Mouse (Mus musculus): ENCODE measurements around the gene Nudt19.
"Not testable (repeated sequence)": the region's sequence is repeated elsewhere in the genome, so short reads cannot be mapped to it uniquely, and the experiment has no call there.

Gene Nudt19

DNA sequence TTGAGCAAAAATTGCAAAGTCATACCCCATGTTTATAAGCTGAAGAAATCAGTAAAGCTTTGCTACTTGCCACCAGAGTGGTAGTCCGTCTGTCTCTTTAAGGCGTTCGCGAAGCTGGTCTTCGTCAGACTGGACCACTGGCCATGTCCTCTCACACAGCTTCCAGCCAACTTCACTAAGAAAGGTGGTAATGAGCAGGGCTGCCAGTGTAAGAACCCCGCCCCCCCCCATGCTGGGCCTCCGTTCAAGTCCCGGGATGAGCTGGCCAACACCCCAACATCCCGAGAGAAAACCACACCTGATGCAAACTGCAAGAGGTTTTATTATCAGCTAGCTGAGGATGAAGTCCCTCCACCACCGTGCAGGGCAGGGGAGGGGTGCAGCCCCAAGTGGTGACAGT, 8.8 kb upstream of the Nudt19 start:
- in situ Hi-C loops (cut with MboI), result not testable (repeated sequence)

- in situ Hi-C loops (cut with MboI), result no loop called here
Observed at GRCm38 (mm10) chr7:35564067-35564865, 8.2 kb upstream of the Nudt19 start.

- in situ Hi-C loops (cut with MboI), result no loop called here
Observed at GRCm38 (mm10) chr7:35563071-35563470, 7.0 kb upstream of the Nudt19 start.

- in situ Hi-C loops (cut with MboI), result no loop called here
Observed at GRCm38 (mm10) chr7:35559838-35560237, 3.7 kb upstream of the Nudt19 start.

GRCm38 (mm10) chr7:35558681-35559080, 2.6 kb upstream of the Nudt19 start:
- in situ Hi-C loops (cut with MboI), result no loop called here

DNA sequence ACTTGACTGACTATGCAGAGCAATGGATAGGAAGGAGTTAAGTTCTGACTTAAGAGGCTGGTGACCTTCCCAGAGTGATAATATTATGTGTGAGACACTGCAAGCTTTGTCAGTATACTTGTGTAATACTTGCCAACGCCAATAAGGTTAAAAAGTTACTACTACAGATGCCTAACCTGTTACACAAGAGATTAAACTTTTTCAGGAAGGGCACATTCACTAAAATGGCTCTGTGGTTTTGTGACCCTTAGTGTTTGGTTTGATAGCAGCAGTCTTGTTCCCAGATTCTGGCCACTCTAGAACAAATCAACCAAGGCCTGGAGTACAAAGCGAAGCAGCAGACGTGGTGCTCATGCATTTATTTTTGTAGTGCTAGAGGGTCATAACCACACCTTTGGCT, 1.5 kb upstream of the Nudt19 start:
- in situ Hi-C loops (cut with MboI), result no loop called here

GRCm38 (mm10) chr7:35556905-35557304, 801 bp upstream of the Nudt19 start:
- in situ Hi-C loops (cut with MboI), result no loop called here

DNA sequence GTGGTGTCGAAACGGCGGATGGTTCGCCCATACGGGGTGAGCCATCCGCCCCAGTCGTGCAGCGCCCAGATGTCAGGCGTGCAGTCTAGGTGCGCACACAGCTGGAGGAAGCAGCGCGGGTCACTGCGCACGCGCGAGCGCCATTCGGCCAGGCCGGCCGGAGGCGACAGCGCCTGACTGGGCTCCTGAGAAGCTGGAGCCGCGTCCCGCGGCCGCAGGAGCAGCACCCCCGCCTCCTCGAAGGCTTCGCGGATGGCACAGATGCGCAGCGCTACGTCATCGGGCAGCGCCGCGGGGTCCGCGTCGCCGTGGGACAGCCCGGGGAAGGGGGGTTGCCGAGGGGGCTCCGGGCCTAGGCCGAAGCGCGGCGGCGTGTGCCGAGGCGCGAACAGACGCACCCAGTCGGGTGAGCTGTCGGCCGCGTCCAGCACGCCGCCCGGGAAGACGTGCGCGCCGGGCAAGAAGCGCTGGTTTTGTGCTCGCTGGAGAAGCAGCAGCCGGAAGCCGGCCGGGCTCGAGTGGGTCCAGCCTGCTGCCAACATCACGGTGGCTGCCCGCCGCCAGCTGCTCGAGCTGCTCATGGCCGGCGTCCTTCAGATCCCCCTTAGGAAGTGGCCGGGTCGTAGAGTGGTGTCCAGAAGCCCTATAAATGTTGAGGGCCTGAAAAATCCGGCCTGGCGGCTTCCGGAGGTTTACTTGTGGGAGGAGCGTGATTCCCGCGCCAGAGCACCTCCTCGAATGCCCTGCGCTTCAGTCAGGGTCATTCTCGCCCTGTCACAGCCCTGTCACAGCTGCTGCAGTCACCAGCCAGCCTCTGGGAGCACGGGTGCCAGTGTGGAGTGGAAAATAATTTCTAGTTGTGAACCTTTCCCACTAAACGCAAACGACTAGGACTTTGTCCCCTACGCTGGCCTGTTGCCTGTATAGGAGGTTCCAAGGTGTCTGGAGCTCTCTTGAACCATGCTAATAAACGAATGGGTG, 590 bp downstream of the Nudt19 start:
- in situ Hi-C loops (cut with MboI), result no loop called here

- in situ Hi-C loops (cut with MboI), result no loop called here
Observed at GRCm38 (mm10) chr7:35554605-35555175, 1.4 kb downstream of the Nudt19 start.

DNA sequence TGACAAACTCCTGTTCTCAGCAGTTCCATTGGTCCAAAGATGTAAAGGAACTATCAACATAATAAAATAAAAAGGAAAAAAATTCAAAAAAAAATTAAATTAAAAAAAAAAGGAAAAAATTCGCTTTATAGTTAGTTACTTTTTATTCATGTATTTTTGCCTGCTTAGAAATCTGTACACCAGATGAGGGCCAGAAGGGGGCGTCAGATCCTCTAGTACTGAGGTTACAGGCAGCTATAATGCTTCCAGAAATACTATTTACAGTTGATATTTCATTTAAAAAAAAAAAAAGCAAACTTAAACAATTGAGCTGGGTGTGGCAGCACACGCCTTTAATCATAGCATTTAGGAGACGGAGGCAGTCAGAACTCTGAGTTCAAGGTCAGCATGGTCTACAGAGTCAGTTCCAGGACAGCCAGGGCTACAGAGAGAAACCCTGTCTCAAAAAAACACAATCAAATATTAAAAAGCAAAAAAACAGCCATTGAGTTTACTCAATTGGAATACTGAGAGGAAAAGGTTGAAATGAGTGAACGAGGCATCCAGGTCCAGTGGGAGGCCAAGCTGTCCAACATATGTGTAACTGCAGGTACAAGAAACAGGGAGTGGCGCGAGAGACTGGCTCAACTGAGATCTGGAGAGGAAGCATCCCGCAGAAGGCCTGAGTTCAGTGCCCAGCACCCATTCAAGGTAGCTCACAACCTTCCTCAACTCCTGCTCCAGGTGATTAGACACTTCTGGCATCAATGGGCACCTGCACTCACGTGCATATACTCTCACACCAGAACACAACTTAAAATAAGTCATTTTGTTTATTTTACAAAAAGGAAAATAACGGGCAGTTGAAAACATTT, 2.1 kb downstream of the Nudt19 start:
- in situ Hi-C loops (cut with MboI), result no loop called here

- in situ Hi-C loops (cut with MboI), result no loop called here
Observed at GRCm38 (mm10) chr7:35545881-35546280, 10.2 kb downstream of the Nudt19 start.

DNA sequence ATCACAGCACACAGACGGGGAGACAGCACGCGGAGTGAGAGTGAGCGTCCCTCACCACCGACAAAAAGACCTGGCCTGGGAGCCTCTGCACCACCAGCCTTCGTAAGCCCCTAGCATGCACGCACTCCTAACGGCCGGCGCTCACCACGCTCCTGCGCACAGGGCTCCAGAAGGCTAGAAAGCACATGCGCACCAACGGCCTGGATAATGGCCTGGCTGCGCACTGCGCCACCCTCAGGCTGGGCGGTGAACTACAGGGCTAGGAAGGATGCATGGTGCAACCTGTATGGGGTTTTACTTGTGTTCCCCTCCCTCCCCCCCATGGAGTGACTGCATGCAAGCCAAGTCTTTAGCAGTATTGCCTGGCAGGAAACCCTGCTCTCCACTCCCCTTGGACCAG, 18.5 kb downstream of the Nudt19 start, which contains the start of gene Tdrd12:
Gene Tdrd12 (minus strand): TSS at position 184 of the 400 bp plus-strand sequence.
- in situ Hi-C loops (cut with MboI), result no loop called here

DNA sequence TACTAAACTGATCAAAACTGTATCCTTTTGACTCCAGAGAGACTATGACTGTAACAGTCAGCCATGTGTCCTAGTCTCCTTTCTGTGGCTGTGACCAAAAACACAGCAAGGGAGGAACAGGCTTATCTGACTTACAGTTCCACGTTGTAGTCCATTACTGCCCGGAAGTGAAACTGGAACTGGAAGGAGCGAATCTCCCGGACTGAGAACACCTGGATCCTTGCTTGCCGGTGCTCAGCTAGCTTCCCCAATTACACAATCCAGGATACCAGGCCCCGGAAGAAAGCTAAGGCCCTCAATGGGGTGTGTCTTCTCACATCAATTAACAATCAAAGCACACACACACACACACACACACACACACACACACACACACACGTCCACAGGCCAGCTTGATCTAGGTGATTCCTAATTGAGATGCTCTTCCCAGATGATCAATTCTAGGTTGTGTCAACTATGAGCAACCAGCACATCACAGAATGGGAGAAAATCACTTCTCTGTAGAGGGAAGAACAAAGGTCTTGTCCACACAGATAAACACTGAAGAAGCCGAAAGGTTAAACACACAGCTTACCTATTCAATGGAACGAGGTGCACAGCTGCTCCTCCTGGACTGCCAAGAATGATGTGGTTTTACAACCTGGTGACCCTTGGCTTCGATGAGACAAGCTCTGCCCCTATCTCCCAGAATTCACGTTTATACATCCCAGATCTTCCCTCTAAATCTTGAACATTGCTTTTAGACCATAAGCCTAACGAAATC, 20.2 kb downstream of the Nudt19 start:
- in situ Hi-C loops (cut with MboI), result no loop called here

DNA sequence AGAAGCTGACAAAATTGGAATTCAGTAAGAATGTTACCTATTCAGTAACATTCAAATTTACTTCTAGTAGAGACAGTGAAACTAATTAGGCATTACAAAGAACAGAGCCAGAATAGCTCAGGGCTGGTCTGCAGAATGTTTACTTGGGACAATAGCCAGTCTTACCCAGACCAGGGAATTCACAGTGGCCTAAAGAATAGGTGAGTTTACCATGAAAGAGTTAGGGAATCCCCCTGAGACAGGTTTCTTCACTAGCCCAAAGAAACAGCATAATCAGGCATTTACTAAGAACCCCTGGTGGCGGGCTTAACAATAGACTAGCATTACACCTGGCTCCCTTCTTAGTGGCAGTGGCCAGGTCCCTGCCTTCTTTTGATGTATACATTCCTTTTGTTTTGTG, 25.6 kb downstream of the Nudt19 start:
- in situ Hi-C loops (cut with MboI), result not testable (repeated sequence)

GRCm38 (mm10) chr7:35530026-35530425, 26.1 kb downstream of the Nudt19 start:
- in situ Hi-C loops (cut with MboI), result no loop called here

- in situ Hi-C loops (cut with MboI), result no loop called here
Observed at GRCm38 (mm10) chr7:35526795-35527194, 29.3 kb downstream of the Nudt19 start.

DNA sequence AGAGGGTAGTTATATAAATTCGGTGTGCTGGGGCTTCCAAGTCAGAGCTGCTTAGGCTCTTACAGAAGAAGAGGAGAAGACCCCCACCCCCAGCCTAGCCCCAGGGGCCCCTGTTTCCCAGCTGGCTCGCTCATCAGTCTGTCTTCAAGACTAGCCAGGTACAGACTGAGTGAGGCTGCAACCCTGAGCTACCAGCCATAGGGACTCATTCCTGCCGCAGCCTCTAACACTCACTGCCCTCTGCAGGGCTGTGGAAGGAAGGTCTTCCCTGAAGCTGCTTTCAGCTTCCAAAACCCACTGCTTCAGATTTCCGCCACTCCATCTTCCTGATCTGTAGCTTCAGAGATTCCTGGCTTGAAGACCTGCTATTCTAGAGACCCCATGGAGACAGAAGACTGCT, 54.1 kb downstream of the Nudt19 start:
- in situ Hi-C loops (cut with MboI), result no loop called here

- in situ Hi-C loops (cut with MboI), result no loop called here
Observed at GRCm38 (mm10) chr7:35497516-35497915, 58.6 kb downstream of the Nudt19 start.
